Mouse (Mus musculus): Measurements from ENCODE around the gene Dennd6a. TPM values are rescaled to one million over a fixed set of nuclear protein-coding genes. Genes with fewer than 3 reads are reported as not detected.
"Not testable (repeated sequence)": the region's sequence is repeated elsewhere in the genome, so short reads cannot be mapped to it uniquely, and the experiment has no call there.

Gene Dennd6a
- polyA plus RNA-seq, 1 experiment from 2014 or later: 36.0 TPM

DNA sequence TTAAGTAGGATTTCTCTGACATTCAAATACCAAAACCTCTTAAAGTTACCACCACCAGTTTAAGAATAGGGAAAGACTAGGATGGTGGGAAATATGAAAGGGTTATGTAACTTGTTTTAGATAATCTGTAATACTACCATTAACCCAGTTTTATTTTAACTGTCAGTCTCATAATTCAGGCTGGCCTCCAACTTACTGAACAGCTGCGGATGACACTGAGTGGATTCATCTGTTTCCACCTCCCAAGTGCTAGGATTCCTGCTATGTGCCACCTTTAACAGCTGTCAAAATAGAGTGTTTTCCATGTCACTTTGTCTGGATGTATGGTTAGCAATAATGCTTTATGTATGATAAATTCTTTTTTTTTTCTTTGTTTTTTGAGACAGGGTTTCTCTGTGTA, 86.6 kb downstream of the Dennd6a start:
- WGBS: 81% methylated on average over 1 of the region's 1 CpGs
- ATAC-seq (ENCODE audit: insufficient read depth, low FRiP score, low read depth): no peak
- H3K4me1 ChIP-seq: no peaks in the 10 kb centered on the region
- no peak overlapping the region for H3K9ac ChIP-seq
- H3K4me2 ChIP-seq: no peak overlapping the region
- H3K36me3 ChIP-seq: peaks cover 10% of the 10 kb centered on the region
- H3K27me3 ChIP-seq (replicated peaks): no peaks in the 10 kb centered on the region
- no peak overlapping the region for H3K27ac ChIP-seq
- no peaks in the 10 kb centered on the region for H3K9me3 ChIP-seq
- H3K4me3 ChIP-seq (replicated peaks): no peak overlapping the region

DNA sequence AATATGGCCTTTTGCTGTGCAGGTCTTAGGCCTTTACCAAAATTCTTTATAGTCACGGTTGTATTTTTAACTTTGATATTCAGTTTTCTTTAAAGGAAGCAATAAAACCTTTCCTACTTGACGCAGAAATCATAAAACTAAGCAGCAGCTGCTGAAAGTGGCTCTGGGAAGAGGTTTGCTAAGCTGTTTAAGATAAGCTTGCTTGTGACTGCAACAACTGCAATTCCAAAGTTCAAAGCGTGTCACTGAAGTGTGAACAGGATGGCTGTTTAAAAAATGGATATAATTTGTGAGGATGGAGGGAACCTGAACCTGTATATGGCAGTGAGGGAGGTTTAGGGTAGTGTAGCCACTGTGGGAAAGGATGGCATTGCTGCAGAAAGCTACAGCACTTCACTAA, 88.4 kb downstream of the Dennd6a start:
- H3K9me3 ChIP-seq: no peaks in the 10 kb centered on the region
- peaks cover 4% of the 10 kb centered on the region for H3K4me1 ChIP-seq
- H3K36me3 ChIP-seq: peaks cover 11% of the 10 kb centered on the region; the same call in 1 of the 2 replicates
- no peak for ATAC-seq (ENCODE audit: insufficient read depth, low FRiP score, low read depth)
- no peak overlapping the region for H3K4me2 ChIP-seq
- H3K4me3 ChIP-seq (replicated peaks): no peak overlapping the region
- H3K9ac ChIP-seq: no peak overlapping the region
- WGBS: 77% methylated on average over 3 of the region's 3 CpGs
- no peaks in the 10 kb centered on the region for H3K27me3 ChIP-seq (replicated peaks)
- no peak overlapping the region for H3K27ac ChIP-seq

DNA sequence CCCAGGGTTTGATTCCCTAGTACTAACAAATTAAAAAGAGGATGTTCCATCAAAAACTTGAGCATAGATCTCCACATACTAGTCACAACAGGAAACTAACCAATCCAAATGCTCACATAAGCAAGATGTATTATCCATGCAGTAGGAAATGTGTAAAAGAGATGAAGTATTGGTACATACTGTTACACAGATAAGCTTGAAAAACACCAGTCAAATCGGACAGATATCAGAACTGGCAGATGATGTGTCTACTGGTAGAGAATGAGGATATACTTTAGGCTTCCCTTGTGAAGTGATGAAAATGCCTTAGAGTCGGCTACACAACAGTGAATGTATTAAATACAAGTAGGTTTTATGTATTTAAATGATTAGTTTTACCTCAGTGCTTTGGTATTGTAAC, 88.8 kb downstream of the Dennd6a start:
- Histone ChIP-seq H3K27me3 (replicated peaks) (no peaks in the 10 kb centered on the region), H3K4me3 (replicated peaks) (no peak overlapping the region), H3K4me2 (no peak overlapping the region), H3K27ac (no peak overlapping the region), H3K9me3 (no peaks in the 10 kb centered on the region), H3K4me1 (peaks cover 6% of the 10 kb centered on the region), H3K36me3 (peaks cover 8% of the 10 kb centered on the region; the same call in 1 of the 2 replicates), H3K9ac (no peak overlapping the region)
- no peak for ATAC-seq (ENCODE audit: insufficient read depth, low FRiP score, low read depth)
- 88% methylated on average over 2 of the region's 2 CpGs for WGBS

DNA sequence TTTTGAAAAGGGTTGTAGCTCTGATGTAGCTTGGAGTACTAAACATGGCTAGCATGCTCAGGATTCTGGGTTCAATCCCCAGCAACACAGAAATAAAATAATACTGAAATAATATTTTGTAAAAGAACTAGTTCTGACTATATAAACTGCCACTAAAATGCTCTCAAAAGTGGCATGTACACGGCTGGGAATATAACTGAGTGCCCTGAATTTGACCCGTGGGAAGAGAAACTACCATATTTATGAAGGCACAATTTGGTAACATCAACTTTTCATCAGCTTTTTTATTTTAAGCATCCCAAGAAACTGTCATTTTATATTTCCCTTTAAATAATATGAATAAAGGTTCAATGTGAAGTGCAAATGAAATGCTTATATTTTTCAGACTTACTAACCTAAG, 90.2 kb downstream of the Dennd6a start:
- WGBS: 84% methylated on average over 2 of the region's 2 CpGs
- H3K27ac ChIP-seq: no peak overlapping the region
- no peaks in the 10 kb centered on the region for H3K27me3 ChIP-seq (replicated peaks)
- no peak for ATAC-seq (ENCODE audit: insufficient read depth, low FRiP score, low read depth)
- H3K4me2 ChIP-seq: no peak overlapping the region
- peaks cover 6% of the 10 kb centered on the region for H3K4me1 ChIP-seq
- no peak overlapping the region for H3K9ac ChIP-seq
- H3K9me3 ChIP-seq: no peaks in the 10 kb centered on the region
- no peak overlapping the region for H3K4me3 ChIP-seq (replicated peaks)
- H3K36me3 ChIP-seq: peaks cover 8% of the 10 kb centered on the region; the same call in 1 of the 2 replicates

DNA sequence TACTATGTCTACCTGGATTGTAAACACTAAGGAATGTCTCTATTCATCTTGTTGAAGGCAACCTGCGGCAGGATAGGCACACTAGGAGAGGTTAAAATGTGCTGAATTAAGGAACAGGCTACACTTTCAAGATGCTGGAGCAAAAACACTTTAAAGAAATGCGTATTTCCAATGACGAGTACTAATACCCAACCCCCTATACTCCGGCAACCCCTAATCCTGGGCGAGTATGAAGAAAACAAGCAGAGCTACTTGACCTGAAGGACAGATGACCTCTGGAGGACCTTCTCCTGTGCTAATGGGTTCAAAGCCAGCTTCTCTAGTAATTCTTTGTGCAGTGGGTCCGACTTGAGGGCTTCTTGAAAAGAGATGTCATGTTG, 94.3 kb downstream of the Dennd6a start:
- ATAC-seq (ENCODE audit: insufficient read depth, low FRiP score, low read depth): no peak
- H3K4me3 ChIP-seq (replicated peaks): peak overlapping the region; percentile 90
- H3K4me2 ChIP-seq: peak overlapping the region; percentile 95
- H3K4me1 ChIP-seq: peaks cover 6% of the 10 kb centered on the region
- H3K9ac ChIP-seq: peak overlapping the region; percentile 71
- 13% methylated on average over 6 of the region's 6 CpGs for WGBS
- H3K27me3 ChIP-seq (replicated peaks): no peaks in the 10 kb centered on the region
- H3K36me3 ChIP-seq: peaks cover 8% of the 10 kb centered on the region; the same call in 1 of the 2 replicates
- no peaks in the 10 kb centered on the region for H3K9me3 ChIP-seq
- H3K27ac ChIP-seq: peak overlapping the region; percentile 93; the same call in 1 of the 2 replicates

DNA sequence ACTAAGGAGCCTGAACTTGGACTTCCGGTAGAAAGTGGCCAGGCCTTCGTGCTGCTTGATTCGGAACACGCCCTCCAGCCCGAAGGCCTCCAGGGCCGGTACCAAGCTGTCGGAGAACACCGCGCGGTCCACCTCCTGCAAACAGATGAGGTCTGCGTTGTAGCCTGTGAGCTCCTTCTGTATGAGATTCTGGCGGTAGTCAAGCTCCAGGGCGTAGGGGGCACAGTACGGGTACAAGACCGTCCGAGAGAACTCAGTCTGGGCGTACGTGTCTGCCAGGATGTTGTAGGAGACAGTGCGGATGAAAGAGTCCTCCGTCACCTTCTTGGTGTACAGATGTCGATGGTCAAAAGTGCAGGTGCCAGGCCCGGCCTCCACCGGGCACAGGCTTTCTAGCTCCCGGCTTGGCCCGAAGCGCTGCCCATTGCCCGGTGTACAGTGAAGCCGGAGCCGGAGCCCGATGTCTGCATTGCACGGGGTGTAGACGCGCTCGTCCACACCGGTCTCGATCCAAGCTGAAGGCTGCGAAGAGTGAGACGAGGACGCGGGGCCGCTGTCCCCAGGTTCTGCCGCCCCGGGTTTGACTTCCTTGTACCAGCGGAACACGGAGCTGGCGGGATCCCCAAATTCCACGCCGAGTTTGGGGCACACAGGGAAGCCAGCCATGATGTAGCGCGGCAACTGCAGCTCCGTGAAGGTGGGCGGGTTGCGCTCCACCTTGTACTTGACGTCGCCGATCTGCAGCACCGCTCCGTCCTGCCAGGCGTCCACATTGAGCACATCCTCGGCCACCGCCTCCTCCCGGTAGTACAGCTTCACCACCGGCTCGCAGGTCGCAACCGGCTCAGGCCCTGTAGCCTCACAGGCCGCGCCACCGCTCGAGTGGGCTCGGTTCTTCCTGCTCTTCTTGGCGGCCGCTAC, 95.0 kb downstream of the Dennd6a start:
- Histone ChIP-seq H3K9me3 (no peaks in the 10 kb centered on the region), H3K27me3 (replicated peaks) (no peaks in the 10 kb centered on the region), H3K36me3 (peaks cover 8% of the 10 kb centered on the region; the same call in 1 of the 2 replicates), H3K9ac (peak overlapping the region; percentile 71), H3K27ac (peak overlapping the region; percentile 93), H3K4me2 (peak overlapping the region; percentile 95), H3K4me1 (peaks cover 6% of the 10 kb centered on the region), H3K4me3 (replicated peaks) (peak overlapping the region; percentile 90)
- under 1% methylated on average over 73 of the region's 73 CpGs for WGBS
- peak; percentile 47 for ATAC-seq (ENCODE audit: insufficient read depth, low FRiP score, low read depth)

DNA sequence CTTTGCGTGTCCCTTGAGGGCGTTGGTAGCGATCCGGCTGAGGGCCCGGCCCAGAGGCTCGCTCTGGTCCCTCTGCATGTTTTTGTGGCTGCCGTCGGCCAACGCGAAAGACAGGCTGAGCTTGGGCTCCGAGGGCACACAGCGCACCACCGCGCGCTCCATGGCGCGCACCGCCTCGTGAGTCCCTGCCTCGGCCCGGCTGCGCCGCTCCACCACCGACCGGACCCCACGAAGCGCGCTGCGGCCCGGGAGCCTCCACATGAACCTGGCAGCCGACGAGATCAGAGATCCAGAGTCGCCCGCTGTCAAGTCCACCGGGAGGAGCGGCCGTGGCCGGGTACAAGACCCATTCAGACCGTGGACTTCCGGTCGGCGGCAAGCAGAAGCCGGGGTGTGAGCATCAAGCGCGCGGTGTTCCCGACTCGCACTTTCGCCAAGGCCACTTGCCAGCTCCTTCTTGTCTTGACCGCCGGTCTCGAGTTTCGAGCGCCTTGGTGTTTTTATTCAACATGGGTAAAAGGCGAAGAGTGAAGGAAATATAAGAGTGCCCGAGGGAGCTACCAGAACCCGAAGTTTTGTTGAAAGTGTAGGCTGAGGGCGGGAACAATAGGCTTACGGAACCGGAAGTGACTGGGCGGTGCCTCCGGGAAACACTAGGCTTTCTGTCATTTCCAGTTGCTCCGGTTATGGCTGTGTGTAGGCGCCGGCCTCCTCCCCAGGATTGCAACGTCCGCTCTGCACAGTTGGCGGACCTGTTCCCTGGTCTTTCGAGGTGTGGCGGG, 95.8 kb downstream of the Dennd6a start, which contains the start of gene Pde12:
Gene Pde12, minus strand, starts transcription at position 592 of the 782 bp plus-strand sequence.
- H3K4me2 ChIP-seq: peak within 1 kb of the TSS; percentile 95
- under 1% methylated on average over 63 of the region's 70 CpGs for WGBS

DNA sequence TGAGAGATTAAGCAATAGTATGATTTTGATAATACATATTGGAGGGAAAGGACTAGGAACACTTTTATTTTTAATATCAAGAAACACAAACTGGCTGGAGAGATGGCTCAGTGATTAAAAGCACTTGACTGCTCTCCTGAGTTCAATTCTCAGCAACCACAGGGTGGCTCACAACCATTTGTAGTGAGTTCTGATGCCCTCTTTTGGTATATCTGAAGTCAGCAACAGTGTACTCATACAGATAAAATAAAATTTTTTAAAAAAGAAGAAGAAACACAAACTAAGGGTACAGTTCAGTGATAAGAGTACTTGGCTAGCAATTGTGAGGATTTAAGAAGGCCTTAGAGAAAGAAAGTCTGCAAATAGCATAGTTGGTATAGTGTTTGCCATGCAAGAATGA, 97.3 kb downstream of the Dennd6a start:
- Histone ChIP-seq H3K27ac (no peak overlapping the region), H3K4me3 (replicated peaks) (no peak overlapping the region), H3K9me3 (no peaks in the 10 kb centered on the region), H3K4me2 (no peak overlapping the region), H3K36me3 (no peaks in the 10 kb centered on the region), H3K9ac (no peak overlapping the region), H3K4me1 (peaks cover 6% of the 10 kb centered on the region), H3K27me3 (replicated peaks) (no peaks in the 10 kb centered on the region)
- ATAC-seq (ENCODE audit: insufficient read depth, low FRiP score, low read depth): no peak

More for the DNA sequence above, 95.8 kb downstream of the Dennd6a start, which contains the start of gene Pde12:
- peak; percentile 88 for ATAC-seq (ENCODE audit: insufficient read depth, low FRiP score, low read depth)
- peaks cover 8% of the 10 kb centered on the region; the same call in 1 of the 2 replicates for H3K36me3 ChIP-seq
- peak within 1 kb of the TSS; percentile 86 for H3K9ac ChIP-seq
- H3K4me1 ChIP-seq: peaks cover 6% of the 10 kb centered on the region
- no peaks in the 10 kb centered on the region for H3K27me3 ChIP-seq (replicated peaks)
- H3K4me3 ChIP-seq (replicated peaks): peak within 1 kb of the TSS; percentile 90
- no peaks in the 10 kb centered on the region for H3K9me3 ChIP-seq
- H3K27ac ChIP-seq: peak within 1 kb of the TSS; percentile 93

DNA sequence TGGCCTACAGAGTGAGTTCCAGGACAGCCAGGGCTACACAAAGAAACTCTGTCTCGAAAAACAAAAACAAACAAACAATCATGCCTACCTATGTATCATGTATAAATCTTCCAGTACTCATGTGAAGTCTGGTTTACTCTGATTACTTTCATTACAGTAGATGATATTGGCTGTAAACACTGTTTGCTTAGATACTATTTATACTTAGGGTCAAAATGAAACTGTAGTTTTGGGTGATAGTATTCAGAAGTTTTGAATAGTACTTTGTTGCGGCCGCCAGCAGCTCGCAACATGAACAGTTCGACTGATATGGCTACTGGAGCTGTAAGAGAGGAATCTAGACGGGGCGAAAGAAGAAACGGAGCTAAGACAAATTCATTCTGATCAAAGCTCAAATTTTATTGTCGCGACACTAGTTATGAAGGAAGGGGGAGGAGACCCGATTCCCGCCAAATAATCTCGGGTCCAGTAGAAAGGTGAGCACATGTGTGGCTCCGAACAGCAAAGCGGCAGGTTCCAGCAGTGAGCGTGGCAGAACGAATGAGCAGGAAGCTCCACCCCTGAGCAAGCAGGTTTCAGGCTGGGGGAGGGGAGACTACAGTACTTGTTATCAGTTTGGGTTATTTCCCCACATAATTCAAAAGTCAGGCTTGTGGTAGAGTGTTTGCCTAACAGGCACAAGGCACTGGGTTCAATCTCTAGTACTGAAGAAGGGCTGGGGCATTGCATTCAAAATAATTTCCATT, 98.4 kb downstream of the Dennd6a start:
- H3K4me2 ChIP-seq; H3K9ac ChIP-seq; H3K36me3 ChIP-seq; H3K4me3 ChIP-seq (replicated peaks); H3K9me3 ChIP-seq; H3K27ac ChIP-seq; H3K4me1 ChIP-seq; H3K27me3 ChIP-seq (replicated peaks); ATAC-seq (ENCODE audit: insufficient read depth, low FRiP score, low read depth): not testable (repeated sequence)
- WGBS: 61% methylated on average over 17 of the region's 17 CpGs

DNA sequence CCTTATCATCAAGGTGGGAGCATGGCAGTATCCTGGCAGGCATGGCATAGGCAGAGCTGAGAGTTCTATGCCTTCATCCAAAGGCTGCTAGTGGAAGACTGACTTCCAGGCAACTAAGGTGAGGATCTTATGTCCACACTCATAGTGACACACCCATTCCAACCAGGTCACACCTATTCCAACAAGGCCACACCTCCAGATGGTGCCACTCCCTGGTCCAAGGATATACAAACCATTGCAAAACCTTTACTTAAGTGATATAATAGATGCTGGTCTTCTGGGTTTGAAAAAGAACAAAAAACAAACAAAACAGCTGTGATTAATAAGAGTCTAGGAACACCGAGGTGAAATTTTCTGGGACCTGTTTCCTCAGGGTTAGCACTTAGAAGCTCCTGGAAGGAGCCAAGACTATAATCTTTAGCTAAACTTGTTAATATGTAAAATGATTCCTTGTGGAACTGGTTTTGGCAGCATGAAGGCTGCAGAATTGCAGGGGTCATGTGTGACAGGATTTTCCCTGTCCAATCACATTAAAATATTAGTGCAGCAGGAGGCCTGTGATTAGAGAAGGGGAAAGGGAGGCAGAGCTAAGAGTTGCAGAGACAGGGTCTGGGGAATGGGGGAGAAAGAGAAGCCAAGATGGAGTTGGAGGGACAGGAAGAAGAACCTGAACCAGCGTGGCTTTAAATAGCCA, 101.0 kb downstream of the Dennd6a start:
- H3K4me3 ChIP-seq (replicated peaks); H3K9ac ChIP-seq; H3K27me3 ChIP-seq (replicated peaks); H3K4me1 ChIP-seq; H3K36me3 ChIP-seq; H3K9me3 ChIP-seq; H3K4me2 ChIP-seq: not testable (repeated sequence)
- H3K27ac ChIP-seq: peak overlapping the region; percentile 40; the same call in 1 of the 2 replicates
- 65% methylated on average over 2 of the region's 2 CpGs for WGBS
- ATAC-seq (ENCODE audit: insufficient read depth, low FRiP score, low read depth): 0 out of 2 replicates have a peak, but pooled peaks have one; percentile 32

DNA sequence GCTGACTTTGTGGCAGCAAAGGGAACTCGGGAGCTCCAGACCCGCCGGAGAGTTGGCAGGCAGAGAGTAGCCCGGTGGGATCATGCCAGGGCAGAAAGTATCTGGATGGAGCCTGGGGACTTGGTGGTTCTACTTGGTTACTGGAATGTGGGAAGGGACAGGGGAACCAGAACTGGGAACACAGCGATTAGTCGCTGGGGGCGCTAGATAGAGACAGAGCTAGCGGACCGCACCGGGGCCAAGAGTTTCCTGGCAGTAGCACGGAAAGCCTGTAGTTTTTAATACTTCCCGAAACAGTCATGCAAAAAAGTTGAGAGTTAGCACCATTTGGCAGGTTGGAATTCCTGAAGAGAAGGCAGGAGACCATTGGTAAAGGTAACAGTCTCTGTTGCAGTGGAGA, 101.7 kb downstream of the Dennd6a start:
- Histone ChIP-seq H3K4me3 (replicated peaks) (no peak overlapping the region), H3K27ac (no peak overlapping the region; the same call in 1 of the 2 replicates), H3K9me3 (no peaks in the 10 kb centered on the region), H3K9ac (no peak overlapping the region), H3K27me3 (replicated peaks) (no peaks in the 10 kb centered on the region), H3K36me3 (no peaks in the 10 kb centered on the region), H3K4me2 (no peak overlapping the region), H3K4me1 (no peaks in the 10 kb centered on the region)
- ATAC-seq (ENCODE audit: insufficient read depth, low FRiP score, low read depth): no peak
- 22% methylated on average over 12 of the region's 12 CpGs for WGBS

Measured in stomach, embryonic 15.5 days (tissue).